Mouse (Mus musculus): ENCODE measurements around the gene Mcfd2. TPM values are rescaled to one million over a fixed set of nuclear protein-coding genes. Genes with fewer than 3 reads are reported as not detected.

The Mcfd2 gene
- total and polyA plus RNA-seq, 3 experiments, result 24.7 to 41.9 (median 39.1) TPM

GRCm38 (mm10) chr17:87288131-87288530, 22.4 kb upstream of the Mcfd2 start:
- in situ Hi-C loops (cut with MboI; ENCODE audit: low pct_ligation_motif_present, low pct_unique_long_range_greater_than_20kb, low sequenced_read_pairs) (no loop called here), dilution Hi-C loops (cut with MboI; ENCODE audit: extremely low pct_ligation_motif_present, extremely low pct_unique_long_range_greater_than_20kb, low sequenced_read_pairs) (no loop called here)
- Histone ChIP-seq H3K4me2 (ENCODE audit: insufficient read depth, low read depth, poor library complexity, severe bottlenecking) (no peak overlapping the region), H3K4me3 (replicated peaks in 1 of 3; ENCODE audit: low read depth in 2 of 3, low read length in 2 of 3, poor library complexity in 1 of 3) (no peak overlapping the region), H3K9ac (ENCODE audit: insufficient read depth, low read depth) (no peak overlapping the region), H3K4me1 (ENCODE audit: control insufficient read depth in 1 of 2, insufficient read depth in 2 of 2) (peaks cover 0 to 29% of the 10 kb centered on the region in 2 experiments; a peak in 3 of 4 replicates), H3K27ac (ENCODE audit: insufficient read depth, low read depth) (no peak overlapping the region), H3K9me3 (replicated peaks; ENCODE audit: low read length) (no peaks in the 10 kb centered on the region), H3K36me3 (replicated peaks in 1 of 2; ENCODE audit: control insufficient read depth in 1 of 2, insufficient read depth in 1 of 2, low read length in 1 of 2) (peaks cover 4 to 41% of the 10 kb centered on the region in 2 experiments), H3K79me2 (replicated peaks; ENCODE audit: control insufficient read depth, extremely low read depth, insufficient read depth, poor library complexity, severe bottlenecking) (no peaks in the 10 kb centered on the region), H3K27me3 (replicated peaks) (no peaks in the 10 kb centered on the region)
- no peak for DNase-seq (ENCODE audit: extremely low read depth)
- TF ChIP-seq BHLHE40 (IDR thresholded peaks at IDR 0.05; ENCODE audit: low read depth, low read length) (no peak), ZKSCAN1 (IDR thresholded peaks at IDR 0.05; ENCODE audit: borderline replicate concordance, low read depth, low read length) (no peak), NELFE (IDR thresholded peaks at IDR 0.05; ENCODE audit: low read depth, low read length) (no peak), CTCF (conservative IDR thresholded peaks at IDR 0.05 in 1 of 2, IDR thresholded peaks at IDR 0.05 in 1 of 2; ENCODE audit: low read depth in 2 of 2, low read length in 2 of 2) (no peak), USF1 (IDR thresholded peaks at IDR 0.05; ENCODE audit: low read depth, low read length) (no peak), HCFC1 (IDR thresholded peaks at IDR 0.05; ENCODE audit: low read depth, low read length) (no peak), MXI1 (IDR thresholded peaks at IDR 0.05; ENCODE audit: low read depth, low read length) (no peak), GABPA (IDR thresholded peaks at IDR 0.05; ENCODE audit: insufficient replicate concordance, low read depth, low read length) (no peak), CHD1 (IDR thresholded peaks at IDR 0.05; ENCODE audit: low read depth, low read length) (no peak), IRF4 (IDR thresholded peaks at IDR 0.05; ENCODE audit: low read depth, low read length) (no peak), ETS1 (conservative IDR thresholded peaks at IDR 0.05; ENCODE audit: low read depth, low read length) (no peak), CHD2 (IDR thresholded peaks at IDR 0.05; ENCODE audit: low read length) (no peak), POLR2AphosphoS2 (IDR thresholded peaks at IDR 0.05; ENCODE audit: low read depth, low read length) (no peak), EP300 (IDR thresholded peaks at IDR 0.05; ENCODE audit: low read length) (no peak)

- no peak for DNase-seq (ENCODE audit: extremely low read depth)
- Histone ChIP-seq H3K4me2 (ENCODE audit: insufficient read depth, low read depth, poor library complexity, severe bottlenecking) (no peak overlapping the region), H3K27ac (ENCODE audit: insufficient read depth, low read depth) (no peak overlapping the region), H3K79me2 (replicated peaks; ENCODE audit: control insufficient read depth, extremely low read depth, insufficient read depth, poor library complexity, severe bottlenecking) (no peaks in the 10 kb centered on the region), H3K9ac (ENCODE audit: insufficient read depth, low read depth) (no peak overlapping the region), H3K4me3 (replicated peaks in 1 of 3; ENCODE audit: low read depth in 2 of 3, low read length in 2 of 3, poor library complexity in 1 of 3) (no peak overlapping the region), H3K4me1 (ENCODE audit: control insufficient read depth in 1 of 2, insufficient read depth in 2 of 2) (peaks cover 0 to 29% of the 10 kb centered on the region in 2 experiments; a peak in 3 of 4 replicates), H3K27me3 (replicated peaks) (no peaks in the 10 kb centered on the region), H3K36me3 (replicated peaks in 1 of 2; ENCODE audit: control insufficient read depth in 1 of 2, insufficient read depth in 1 of 2, low read length in 1 of 2) (peaks cover 0 to 33% of the 10 kb centered on the region in 2 experiments), H3K9me3 (replicated peaks; ENCODE audit: low read length) (no peaks in the 10 kb centered on the region)
- TF ChIP-seq ETS1 (conservative IDR thresholded peaks at IDR 0.05; ENCODE audit: low read depth, low read length) (no peak), POLR2AphosphoS2 (IDR thresholded peaks at IDR 0.05; ENCODE audit: low read depth, low read length) (no peak), UBTF (IDR thresholded peaks at IDR 0.05; ENCODE audit: low read depth, low read length) (no peak), ZMIZ1 (IDR thresholded peaks at IDR 0.05; ENCODE audit: low read depth, low read length) (no peak), TBP (conservative IDR thresholded peaks at IDR 0.05; ENCODE audit: low read depth, low read length) (no peak), HCFC1 (IDR thresholded peaks at IDR 0.05; ENCODE audit: low read depth, low read length) (no peak), E2F4 (IDR thresholded peaks at IDR 0.05; ENCODE audit: insufficient replicate concordance, low read depth, low read length) (no peak), MXI1 (IDR thresholded peaks at IDR 0.05; ENCODE audit: low read depth, low read length) (no peak), MAZ (IDR thresholded peaks at IDR 0.05; ENCODE audit: low read depth, low read length) (no peak), USF2 (conservative IDR thresholded peaks at IDR 0.05; ENCODE audit: low read depth, low read length) (no peak), POLR2A (IDR thresholded peaks at IDR 0.05; ENCODE audit: low read depth, low read length) (no peak), MYC (IDR thresholded peaks at IDR 0.05; ENCODE audit: low read depth, low read length) (no peak), MAX (IDR thresholded peaks at IDR 0.05; ENCODE audit: low read length) (no peak), PAX5 (IDR thresholded peaks at IDR 0.05; ENCODE audit: low read length) (no peak), ZNF384 (IDR thresholded peaks at IDR 0.05; ENCODE audit: low read depth, low read length) (no peak), SMC3 (IDR thresholded peaks at IDR 0.05; ENCODE audit: low read depth, low read length) (no peak), KAT2A (IDR thresholded peaks at IDR 0.05; ENCODE audit: insufficient replicate concordance, low read length) (no peak), IRF4 (IDR thresholded peaks at IDR 0.05; ENCODE audit: low read depth, low read length) (no peak), BHLHE40 (IDR thresholded peaks at IDR 0.05; ENCODE audit: low read depth, low read length) (no peak)
- in situ Hi-C loops (cut with MboI; ENCODE audit: low pct_ligation_motif_present, low pct_unique_long_range_greater_than_20kb, low sequenced_read_pairs) (no loop called here), dilution Hi-C loops (cut with MboI; ENCODE audit: extremely low pct_ligation_motif_present, extremely low pct_unique_long_range_greater_than_20kb, low sequenced_read_pairs) (no loop called here)
These were observed 21.6 kb upstream of the Mcfd2 start for GRCm38 (mm10) chr17:87287197-87287777.
